In the genomic region with DNA sequence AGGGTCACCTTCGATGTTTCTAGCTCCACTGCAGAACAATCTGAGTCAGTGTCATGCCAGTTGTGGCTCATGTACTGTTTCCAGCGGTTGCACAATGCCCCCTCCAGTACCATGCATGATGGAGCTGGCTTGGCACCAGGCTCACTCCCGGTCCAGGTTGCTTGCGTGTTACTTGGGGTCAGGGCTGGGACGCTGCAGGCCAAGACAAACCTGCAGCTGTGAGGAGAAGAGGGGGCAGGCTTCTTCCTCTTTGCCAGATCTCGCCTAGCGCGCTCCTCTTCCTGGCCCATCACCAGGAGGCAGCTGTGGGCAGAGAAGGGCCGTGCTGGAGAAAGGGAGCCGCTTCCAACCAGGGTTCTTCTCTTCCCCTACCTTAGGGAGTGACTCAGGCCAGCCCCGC, we compare ENCODE assay signal across 8 mouse cellular contexts. TPM values are rescaled to one million over a fixed set of nuclear protein-coding genes. Genes with fewer than 3 reads are reported as not detected.
DNase-seq lines count a peak whose midpoint lies in the region; ATAC-seq lines count a peak whose summit lies in the region.

No protein-coding gene starts in this region.

- peak; percentile 21; the same call in 1 of the 2 replicates for ATAC-seq in midbrain, embryonic 13.5 days
- no peak for ATAC-seq in midbrain, embryonic 16.5 days
- no peak for ATAC-seq in forebrain, embryonic 14.5 days

- H3K4me3 ChIP-seq in midbrain, embryonic 13.5 days (replicated peaks), result no peak overlapping the region
- no peak overlapping the region for H3K4me3 ChIP-seq in midbrain, embryonic 16.5 days (ENCODE audit: low read depth, low read length)
- no peak overlapping the region for H3K4me3 ChIP-seq in forebrain, embryonic 14.5 days (ENCODE audit: low read depth, low read length)
- H3K4me3 ChIP-seq in macrophage (ENCODE audit: inconsistent target), result no peak overlapping the region

- H3K27ac ChIP-seq in midbrain, embryonic 13.5 days, result no peak overlapping the region
- H3K27ac ChIP-seq in midbrain, embryonic 16.5 days (ENCODE audit: low read length), result no peak overlapping the region
- 0 out of 2 replicates have a peak overlapping the region, but pooled peaks have one; percentile 70 for H3K27ac ChIP-seq in forebrain, embryonic 14.5 days (ENCODE audit: low read depth, low read length)
- peak overlapping the region; percentile 49 for H3K27ac ChIP-seq in macrophage

- H3K27me3 ChIP-seq in midbrain, embryonic 13.5 days, result peaks cover 10% of the 10 kb centered on the region; the same call in 1 of the 2 replicates
- H3K27me3 ChIP-seq in midbrain, embryonic 16.5 days (ENCODE audit: control insufficient read depth, insufficient read depth, low read depth, low read length), result no peaks in the 10 kb centered on the region
- no peaks in the 10 kb centered on the region for H3K27me3 ChIP-seq in forebrain, embryonic 14.5 days (replicated peaks; ENCODE audit: control insufficient read depth, insufficient read depth, low read length)

- no peak overlapping the region for H3K9ac ChIP-seq in midbrain, embryonic 13.5 days (replicated peaks)
- H3K9ac ChIP-seq in midbrain, embryonic 16.5 days (ENCODE audit: low read depth, low read length), result no peak overlapping the region
- peak overlapping the region; percentile 9; the same call in 1 of the 2 replicates for H3K9ac ChIP-seq in forebrain, embryonic 14.5 days (ENCODE audit: low read length)

- no peaks in the 10 kb centered on the region for H3K9me3 ChIP-seq in midbrain, embryonic 13.5 days
- H3K9me3 ChIP-seq in midbrain, embryonic 16.5 days (replicated peaks; ENCODE audit: control insufficient read depth, low read length, poor library complexity, severe bottlenecking), result no peaks in the 10 kb centered on the region
- H3K9me3 ChIP-seq in forebrain, embryonic 14.5 days (replicated peaks; ENCODE audit: control insufficient read depth, low read length), result no peaks in the 10 kb centered on the region

- H3K4me2 ChIP-seq in midbrain, embryonic 13.5 days (replicated peaks), result peak overlapping the region; percentile 41; the same call in 1 of the 2 replicates
- no peak overlapping the region for H3K4me2 ChIP-seq in midbrain, embryonic 16.5 days (ENCODE audit: low read length)
- H3K4me2 ChIP-seq in forebrain, embryonic 14.5 days (ENCODE audit: low read length), result no peak overlapping the region

- 76% methylated on average over 11 of the region's 11 CpGs for WGBS in midbrain, embryonic 13.5 days
- WGBS in midbrain, embryonic 16.5 days, result 79% methylated on average over 11 of the region's 11 CpGs
- 77% methylated on average over 11 of the region's 11 CpGs for WGBS in forebrain, embryonic 14.5 days
- WGBS in macrophage (ENCODE audit: missing documents), result 32% methylated on average over 11 of the region's 11 CpGs

- DNase-seq in adrenal gland, postnatal 10 days, result peak; percentile 74
- DNase-seq in adrenal gland, adult 8-10 months, result no peak
- DNase-seq in forebrain, embryonic 14.5 days (ENCODE audit: low spot score), result no peak
- no peak for DNase-seq in lung, postnatal 4 days
- DNase-seq in urinary bladder, postnatal 25 days (ENCODE audit: low spot score), result no peak

- H3K36me3 ChIP-seq in midbrain, embryonic 13.5 days, result no peaks in the 10 kb centered on the region
- no peaks in the 10 kb centered on the region for H3K36me3 ChIP-seq in midbrain, embryonic 16.5 days (ENCODE audit: control insufficient read depth, insufficient read depth, low read length)
- H3K36me3 ChIP-seq in forebrain, embryonic 14.5 days (ENCODE audit: control insufficient read depth, insufficient read depth, low read length), result no peaks in the 10 kb centered on the region
- no peaks in the 10 kb centered on the region for H3K36me3 ChIP-seq in macrophage (ENCODE audit: inconsistent target)

- H3K79me2 ChIP-seq in macrophage (ENCODE audit: inconsistent target), result no peaks in the 10 kb centered on the region

- peaks cover 16% of the 10 kb centered on the region for H3K4me1 ChIP-seq in midbrain, embryonic 13.5 days (replicated peaks)
- H3K4me1 ChIP-seq in midbrain, embryonic 16.5 days (ENCODE audit: control insufficient read depth, insufficient read depth, low read length), result peaks cover 13% of the 10 kb centered on the region
- H3K4me1 ChIP-seq in forebrain, embryonic 14.5 days (ENCODE audit: control insufficient read depth, insufficient read depth, low read length), result peaks cover 12% of the 10 kb centered on the region

RNA-seq across cellular contexts. Expression of a gene that starts 5.5 kb away (rescaled TPM):
- total RNA-seq in adrenal gland, postnatal 10 days (2021), result 100 to 1,000 TPM; 321 to 368 TPM
- total RNA-seq in adrenal gland, adult 8-10 months (2022), result 100 to 1,000 TPM; 548 to 745 (median 627) TPM
- 227 and 234 TPM in 2 replicates for polyA plus RNA-seq in midbrain, embryonic 13.5 days (2015; fragmentation: Nextera tagmentation; extraction: Ambion mirVana)
- polyA plus RNA-seq in midbrain, embryonic 16.5 days (2015; fragmentation: Nextera tagmentation; extraction: Ambion mirVana), result 187 and 190 TPM in 2 replicates
- 269 and 291 TPM in 2 replicates for polyA plus RNA-seq in forebrain, embryonic 14.5 days (2014; fragmentation: Nextera tagmentation; extraction: Ambion mirVana)
- 10 to 100 TPM; 22.6 to 79.9 (median 50.3) TPM for total RNA-seq in macrophage (2018; cell fraction: chromatin; rRNA removed)
- 100 to 1,000 TPM in 23 of 26 experiments, 10 to 100 TPM in 3; 92.0 to 152 (median 128) TPM for total RNA-seq in macrophage (2018; cell fraction: cytosol; rRNA removed)
- 10 to 100 TPM; 22.5 to 86.7 (median 50.0) TPM for total RNA-seq in macrophage (2018; cell fraction: nucleus; rRNA removed)
- polyA plus RNA-seq in macrophage (2018), result 106 to 159 TPM (median 117 TPM) in 3 replicates

RNA-seq across cellular contexts. Expression of a gene that starts 22.2 kb away (rescaled TPM):
- 1 to 10 TPM; 2.7 TPM for total RNA-seq in adrenal gland, postnatal 10 days (2021)
- total RNA-seq in adrenal gland, adult 8-10 months (2022), result 1 to 10 TPM; 4.2 to 9.3 (median 6.3) TPM
- 6.9 and 8.1 TPM in 2 replicates for polyA plus RNA-seq in midbrain, embryonic 13.5 days (2015; fragmentation: Nextera tagmentation; extraction: Ambion mirVana)
- polyA plus RNA-seq in midbrain, embryonic 16.5 days (2015; fragmentation: Nextera tagmentation; extraction: Ambion mirVana), result 9.2 and 11.0 TPM in 2 replicates
- polyA plus RNA-seq in forebrain, embryonic 14.5 days (2014; fragmentation: Nextera tagmentation; extraction: Ambion mirVana), result 12.3 and 12.8 TPM in 2 replicates
- 10 to 100 TPM in 11 of 26 experiments, 1 to 10 TPM in 15; 2.1 to 22.4 (median 7.5) TPM for total RNA-seq in macrophage (2018; cell fraction: chromatin; rRNA removed)
- 10 to 100 TPM in 24 of 26 experiments, 1 to 10 TPM in 2; 8.7 to 25.1 (median 15.8) TPM for total RNA-seq in macrophage (2018; cell fraction: cytosol; rRNA removed)
- total RNA-seq in macrophage (2018; cell fraction: nucleus; rRNA removed), result 10 to 100 TPM in 24 of 26 experiments, 1 to 10 TPM in 2; 4.2 to 37.6 (median 17.9) TPM
- polyA plus RNA-seq in macrophage (2018), result 8.6 to 18.7 TPM (median 18.3 TPM) in 3 replicates

RNA-seq across cellular contexts. Expression of a gene that starts 36.3 kb away (rescaled TPM):
- 100 to 1,000 TPM; 147 to 154 TPM for total RNA-seq in adrenal gland, postnatal 10 days (2021)
- 100 to 1,000 TPM; 140 to 159 (median 147) TPM for total RNA-seq in adrenal gland, adult 8-10 months (2022)
- polyA plus RNA-seq in midbrain, embryonic 13.5 days (2015; fragmentation: Nextera tagmentation; extraction: Ambion mirVana), result 204 and 210 TPM in 2 replicates
- polyA plus RNA-seq in midbrain, embryonic 16.5 days (2015; fragmentation: Nextera tagmentation; extraction: Ambion mirVana), result 164 and 166 TPM in 2 replicates
- polyA plus RNA-seq in forebrain, embryonic 14.5 days (2014; fragmentation: Nextera tagmentation; extraction: Ambion mirVana), result 167 and 199 TPM in 2 replicates
- 100 to 1,000 TPM in 4 of 26 experiments, 10 to 100 TPM in 22; 37.3 to 125 (median 83.3) TPM for total RNA-seq in macrophage (2018; cell fraction: chromatin; rRNA removed)
- 100 to 1,000 TPM in 7 of 26 experiments, 10 to 100 TPM in 19; 75.2 to 111 (median 91.9) TPM for total RNA-seq in macrophage (2018; cell fraction: cytosol; rRNA removed)
- total RNA-seq in macrophage (2018; cell fraction: nucleus; rRNA removed), result 10 to 100 TPM; 29.6 to 98.8 (median 56.7) TPM
- 88.8 to 149 TPM (median 102 TPM) in 3 replicates for polyA plus RNA-seq in macrophage (2018)

Comparison
In these comparisons a context has a peak if more than half of its experiments do, and no peak if none do; other contexts are left out.
1. H3K27ac ChIP-seq: peak in forebrain, embryonic 14.5 days (single experiment) and macrophage (single experiment); none in midbrain, embryonic 13.5 days (single experiment) and midbrain, embryonic 16.5 days (single experiment).